Mouse (Mus musculus) bone marrow, adult 2 months (tissue): ENCODE data around the gene Zdhhc17. TPM values are rescaled to one million over a fixed set of nuclear protein-coding genes. Genes with fewer than 3 reads are reported as not detected.

Experiments
- H3K27ac ChIP-seq: fragments of 200-500 bp; 2 replicates; pipeline ENCODE4 v1.5.1; 2012; ENCODE audit warnings: low read depth, mild to moderate bottlenecking, control low read depth, inconsistent platforms, low read length; ENCODE audit not compliant: control insufficient read depth, poor library complexity, insufficient read depth
- H3K4me1 ChIP-seq: fragments of 200-500 bp; 2 replicates; pipeline ENCODE4 v1.6.1; 2011; ENCODE audit warnings: low read length; ENCODE audit not compliant: control insufficient read depth, insufficient read depth
- H3K4me3 ChIP-seq: fragments of 200-500 bp; replicated peaks from 2 replicates; pipeline ENCODE3; 2011; ENCODE audit warnings: mild to moderate bottlenecking, low read depth, low read length, control low read depth; ENCODE audit not compliant: control insufficient read depth
- CTCF ChIP-seq: fragments of 200-500 bp; IDR thresholded peaks from 2 replicates; pipeline ENCODE4 v1.5.1; 2011; ENCODE audit warnings: low read length, control low read depth; ENCODE audit not compliant: control insufficient read depth, insufficient read depth
- POLR2A ChIP-seq: fragments of 200-500 bp; IDR thresholded peaks from 2 replicates; pipeline ENCODE4 v1.6.1; 2011; ENCODE audit warnings: low read depth, mild to moderate bottlenecking, control low read depth, low read length, borderline replicate concordance; ENCODE audit not compliant: control insufficient read depth
- WGBS: fragments of 180-500 bp; shearing (Covaris S2); methylation state at CpG from one replicate; pipeline ENCODE4 v1.1.7; 2018; 5-methylcytosine and 5-hydroxymethylcytosine counted together
- polyA plus RNA-seq: library from polyadenylated mRNA; stranded (reverse); fragments of >200 nt; gene quantifications from 2 replicates; pipeline ENCODE4 v1.2.4, GENCODE M21; 2011; ENCODE audit warnings: low replicate concordance; ENCODE audit not compliant: missing spikeins, insufficient read depth, insufficient read length

Zdhhc17 gene
- polyA plus RNA-seq, 1 experiment = 4.6 TPM

- no peak overlapping the region for H3K27ac ChIP-seq
- no peaks in the 10 kb centered on the region for H3K4me1 ChIP-seq
- no peak for TF ChIP-seq POLR2A
- peak; percentile 55 for TF ChIP-seq CTCF
- no peak overlapping the region for H3K4me3 ChIP-seq
- 14% methylated on average over 1 of the region's 1 CpGs for WGBS
Observed at GRCm38 (mm10) chr10:110976046-110976445, 33.9 kb downstream of the Zdhhc17 start.

DNA sequence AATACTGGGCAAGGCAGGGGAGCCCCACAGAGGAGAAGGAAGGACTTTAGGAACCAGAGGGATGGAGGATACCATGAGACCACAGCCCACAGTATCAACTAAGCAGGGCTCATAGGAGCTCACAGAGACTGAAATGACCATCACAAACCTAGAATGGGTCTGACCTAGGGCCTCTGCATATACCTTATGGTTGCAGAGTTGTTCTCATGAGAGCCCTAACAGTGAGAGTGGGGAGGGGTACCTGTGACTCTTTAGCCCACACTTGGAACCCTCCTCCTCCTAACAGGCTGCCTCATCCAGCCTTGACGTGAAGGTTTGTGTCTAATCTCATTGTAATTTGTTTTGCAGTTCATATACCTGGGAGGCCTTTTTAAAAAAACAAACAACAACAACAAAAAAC lies 35.1 kb downstream of the Zdhhc17 start:
- H3K4me1 ChIP-seq = no peaks in the 10 kb centered on the region
- 84% methylated on average over 1 of the region's 1 CpGs for WGBS
- TF ChIP-seq CTCF (no peak), POLR2A (no peak)
- no peak overlapping the region for H3K27ac ChIP-seq
- no peak overlapping the region for H3K4me3 ChIP-seq

- no peaks in the 10 kb centered on the region for H3K4me1 ChIP-seq
- no peak overlapping the region for H3K4me3 ChIP-seq
- TF ChIP-seq POLR2A (no peak), CTCF (peak; percentile 50)
- 66% methylated on average over 3 of the region's 3 CpGs for WGBS
- H3K27ac ChIP-seq = no peak overlapping the region
Observed at GRCm38 (mm10) chr10:110974463-110974862, 35.5 kb downstream of the Zdhhc17 start.

DNA sequence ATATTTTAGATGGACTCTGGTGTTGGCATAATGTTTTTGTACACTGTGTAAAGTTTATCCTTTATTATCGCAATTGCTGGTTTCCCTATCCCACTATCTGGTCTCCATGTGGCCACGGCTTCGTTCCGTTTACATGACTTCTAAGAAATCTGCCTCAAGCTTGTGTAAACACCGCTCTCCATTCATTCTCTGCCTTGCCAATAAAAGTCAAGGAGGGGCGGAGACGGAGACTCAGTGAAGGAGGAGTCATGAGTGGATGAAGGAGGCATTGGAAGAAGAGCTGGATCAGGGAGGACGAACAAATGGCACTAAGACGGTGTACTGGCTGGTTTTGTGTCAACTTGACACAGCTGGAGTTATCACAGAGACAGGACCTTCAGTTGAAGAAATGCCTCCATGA lies 37.9 kb downstream of the Zdhhc17 start:
- no peak for TF ChIP-seq POLR2A
- no peak for TF ChIP-seq CTCF

GRCm38 (mm10) chr10:110971483-110971882 lies 38.5 kb downstream of the Zdhhc17 start:
- TF ChIP-seq POLR2A (no peak), CTCF (no peak)
- Histone ChIP-seq H3K4me3 (no peak overlapping the region), H3K4me1 (no peaks in the 10 kb centered on the region), H3K27ac (no peak overlapping the region)
- WGBS = 88% methylated on average over 6 of the region's 6 CpGs

More for the DNA sequence above, 37.9 kb downstream of the Zdhhc17 start:
- Histone ChIP-seq H3K4me3 (no peak overlapping the region), H3K27ac (no peak overlapping the region), H3K4me1 (no peaks in the 10 kb centered on the region)
- 89% methylated on average over 9 of the region's 9 CpGs for WGBS

- Histone ChIP-seq H3K4me3 (no peak overlapping the region), H3K4me1 (no peaks in the 10 kb centered on the region), H3K27ac (no peak overlapping the region)
- TF ChIP-seq POLR2A (no peak), CTCF (no peak)
- WGBS = 86% methylated on average over 3 of the region's 3 CpGs
Observed at GRCm38 (mm10) chr10:110971044-110971443, 38.9 kb downstream of the Zdhhc17 start.

DNA sequence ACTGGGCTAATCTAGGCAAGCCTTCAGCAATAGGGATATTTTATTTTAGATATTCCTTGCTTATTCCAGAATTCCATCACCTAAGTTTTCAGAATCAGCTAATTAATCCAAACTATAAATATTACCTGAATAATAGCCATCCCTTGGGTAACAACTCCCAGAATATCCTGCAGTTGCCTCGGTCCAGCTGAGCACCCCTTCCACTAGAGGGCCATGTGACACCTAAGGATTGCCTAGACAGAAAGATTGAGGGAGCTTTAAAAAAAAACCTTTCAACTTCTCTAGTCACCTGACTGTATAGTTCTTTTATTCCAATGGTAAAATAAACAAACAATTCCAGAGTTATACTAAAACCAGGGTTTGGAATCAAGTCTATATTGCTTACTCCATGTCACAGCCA lies 47.8 kb downstream of the Zdhhc17 start:
- WGBS = 37% methylated on average over 1 of the region's 1 CpGs

GRCm38 (mm10) chr10:110960841-110961240 lies 49.1 kb downstream of the Zdhhc17 start:
- Histone ChIP-seq H3K4me3 (no peak overlapping the region), H3K4me1 (no peaks in the 10 kb centered on the region), H3K27ac (no peak overlapping the region)
- TF ChIP-seq POLR2A (no peak), CTCF (no peak)
- WGBS = 92% methylated on average over 6 of the region's 6 CpGs

More for the DNA sequence above, 47.8 kb downstream of the Zdhhc17 start:
- Histone ChIP-seq H3K27ac (no peak overlapping the region), H3K4me3 (no peak overlapping the region), H3K4me1 (no peaks in the 10 kb centered on the region)
- peak; percentile 25; the same call in 1 of the 2 replicates for TF ChIP-seq CTCF
- no peak for TF ChIP-seq POLR2A

GRCm38 (mm10) chr10:110959781-110960180 lies 50.2 kb downstream of the Zdhhc17 start:
- TF ChIP-seq POLR2A (no peak), CTCF (no peak)
- Histone ChIP-seq H3K27ac (no peak overlapping the region), H3K4me1 (no peaks in the 10 kb centered on the region), H3K4me3 (no peak overlapping the region)
- 92% methylated on average over 8 of the region's 8 CpGs for WGBS
